Mouse (Mus musculus): ENCODE data around the gene Sec13.
"Not testable (repeated sequence)": the region's sequence is repeated elsewhere in the genome, so short reads cannot be mapped to it uniquely, and the experiment has no call there.

The Sec13 gene

GRCm38 (mm10) chr6:113740236-113741217 lies at the start of gene Sec13:
Sec13 (minus strand) TSS chr6:113740743.
- peak; percentile 85 for DNase-seq (ENCODE audit: low spot score)

- no peak for DNase-seq (ENCODE audit: low spot score)
These were observed 47.0 kb upstream of the Sec13 start for GRCm38 (mm10) chr6:113787459-113787968.

- no peak for DNase-seq (ENCODE audit: low spot score)
These were observed 45.1 kb upstream of the Sec13 start for GRCm38 (mm10) chr6:113785658-113786057.

GRCm38 (mm10) chr6:113778229-113778753 lies 37.7 kb upstream of the Sec13 start:
- no peak for DNase-seq (ENCODE audit: low spot score)

- no peak for DNase-seq (ENCODE audit: low spot score)
These were observed 28.3 kb upstream of the Sec13 start for GRCm38 (mm10) chr6:113768804-113769203.

- peak; percentile 16 for DNase-seq (ENCODE audit: low spot score)
These were observed 21.1 kb upstream of the Sec13 start for GRCm38 (mm10) chr6:113761644-113762043.

- no peak for DNase-seq (ENCODE audit: low spot score)
These were observed 8.7 kb upstream of the Sec13 start for GRCm38 (mm10) chr6:113749119-113749685.

- DNase-seq (ENCODE audit: low spot score), result no peak
These were observed 7.8 kb upstream of the Sec13 start for GRCm38 (mm10) chr6:113748351-113748750.

- DNase-seq (ENCODE audit: low spot score), result no peak
These were observed 6.7 kb upstream of the Sec13 start for GRCm38 (mm10) chr6:113747284-113747683.

- DNase-seq (ENCODE audit: low spot score), result no peak
These were observed 4.6 kb upstream of the Sec13 start for GRCm38 (mm10) chr6:113745117-113745516.

- no peak for DNase-seq (ENCODE audit: low spot score)
These were observed 2.6 kb upstream of the Sec13 start for GRCm38 (mm10) chr6:113743111-113743510.

- DNase-seq (ENCODE audit: low spot score), result no peak
These were observed 1.8 kb upstream of the Sec13 start for GRCm38 (mm10) chr6:113742321-113742720.

- no peak for DNase-seq (ENCODE audit: low spot score)
These were observed 882 bp upstream of the Sec13 start for GRCm38 (mm10) chr6:113741425-113741824.

- DNase-seq (ENCODE audit: low spot score), result no peak
These were observed 3.1 kb downstream of the Sec13 start for GRCm38 (mm10) chr6:113737318-113738046.

- no peak for DNase-seq (ENCODE audit: low spot score)
These were observed 9.2 kb downstream of the Sec13 start for GRCm38 (mm10) chr6:113731296-113731695.

- no peak for DNase-seq (ENCODE audit: low spot score)
These were observed 12.4 kb downstream of the Sec13 start for GRCm38 (mm10) chr6:113728181-113728580.

GRCm38 (mm10) chr6:113721061-113721460 lies 19.5 kb downstream of the Sec13 start:
- DNase-seq (ENCODE audit: low spot score), result no peak

- no peak for DNase-seq (ENCODE audit: low spot score)
These were observed 20.7 kb downstream of the Sec13 start, which contains the start of gene Ghrl for GRCm38 (mm10) chr6:113719878-113720277. Ghrl (minus strand) TSS chr6:113719880.

GRCm38 (mm10) chr6:113717541-113717940 lies 23.0 kb downstream of the Sec13 start:
- no peak for DNase-seq (ENCODE audit: low spot score)

GRCm38 (mm10) chr6:113714797-113715196 lies 25.7 kb downstream of the Sec13 start:
- DNase-seq (ENCODE audit: low spot score), result no peak

GRCm38 (mm10) chr6:113714276-113714675 lies 26.3 kb downstream of the Sec13 start:
- no peak for DNase-seq (ENCODE audit: low spot score)

GRCm38 (mm10) chr6:113713389-113713788 lies 27.2 kb downstream of the Sec13 start:
- DNase-seq (ENCODE audit: low spot score), result not testable (repeated sequence)
